7 mouse cellular contexts compared by ENCODE assay signal in genomic region chr2:164784869-164785420, GRCm38 (mm10). TPM values are rescaled to one million over a fixed set of nuclear protein-coding genes. Genes with fewer than 3 reads are reported as not detected.
DNase-seq lines count a peak whose midpoint lies in the region; ATAC-seq lines count a peak whose summit lies in the region.

No protein-coding gene starts in this region.

- H3K4me3 ChIP-seq in lung, embryonic 16.5 days (ENCODE audit: low read length) = peak overlapping the region; percentile 77
- H3K4me3 ChIP-seq in forebrain, embryonic 11.5 days (ENCODE audit: low read depth, low read length) = peak overlapping the region; percentile 60
- H3K4me3 ChIP-seq in limb, embryonic 15.5 days = peak overlapping the region; percentile 63
- H3K4me3 ChIP-seq in stomach, embryonic 16.5 days (replicated peaks; ENCODE audit: low read length) = peak overlapping the region; percentile 74

- H3K9me3 ChIP-seq in lung, embryonic 16.5 days (ENCODE audit: control insufficient read depth, low read length) = no peaks in the 10 kb centered on the region
- H3K9me3 ChIP-seq in forebrain, embryonic 11.5 days (ENCODE audit: control insufficient read depth, low read length) = no peaks in the 10 kb centered on the region
- no peaks in the 10 kb centered on the region for H3K9me3 ChIP-seq in limb, embryonic 15.5 days
- no peaks in the 10 kb centered on the region for H3K9me3 ChIP-seq in stomach, embryonic 16.5 days (replicated peaks; ENCODE audit: control insufficient read depth, low read length)

- H3K9ac ChIP-seq in lung, embryonic 16.5 days (ENCODE audit: low read length) = peak overlapping the region; percentile 88
- H3K9ac ChIP-seq in forebrain, embryonic 11.5 days (ENCODE audit: low read length) = peak overlapping the region; percentile 78
- H3K9ac ChIP-seq in limb, embryonic 15.5 days = peak overlapping the region; percentile 80
- peak overlapping the region; percentile 90 for H3K9ac ChIP-seq in stomach, embryonic 16.5 days (ENCODE audit: low read length)

- peak overlapping the region; percentile 96 for H3K27ac ChIP-seq in lung, embryonic 16.5 days (ENCODE audit: low read length)
- no peak overlapping the region for H3K27ac ChIP-seq in forebrain, embryonic 11.5 days (ENCODE audit: low read depth, low read length)
- H3K27ac ChIP-seq in limb, embryonic 15.5 days = peak overlapping the region; percentile 93
- peak overlapping the region; percentile 96 for H3K27ac ChIP-seq in stomach, embryonic 16.5 days (ENCODE audit: low read length)

- 6% methylated on average over 7 of the region's 7 CpGs for WGBS in lung, embryonic 16.5 days
- 22% methylated on average over 7 of the region's 7 CpGs for WGBS in forebrain, embryonic 11.5 days
- 6% methylated on average over 7 of the region's 7 CpGs for WGBS in limb, embryonic 15.5 days
- WGBS in stomach, embryonic 16.5 days = 9% methylated on average over 7 of the region's 7 CpGs

- no peaks in the 10 kb centered on the region for H3K36me3 ChIP-seq in lung, embryonic 16.5 days (ENCODE audit: control insufficient read depth, insufficient read depth, low read length)
- no peaks in the 10 kb centered on the region for H3K36me3 ChIP-seq in forebrain, embryonic 11.5 days (ENCODE audit: control insufficient read depth, insufficient read depth, low read length)
- H3K36me3 ChIP-seq in limb, embryonic 15.5 days = peaks cover 12% of the 10 kb centered on the region; the same call in 1 of the 2 replicates
- H3K36me3 ChIP-seq in stomach, embryonic 16.5 days (ENCODE audit: control insufficient read depth, insufficient read depth, low read length) = no peaks in the 10 kb centered on the region

- DNase-seq in lung, postnatal 25 days (ENCODE audit: low spot score) = no peak
- no peak for DNase-seq in forebrain, embryonic 11.5 days (ENCODE audit: low spot score)
- DNase-seq in ovary, postnatal 36 days (ENCODE audit: low spot score) = no peak
- no peak for DNase-seq in right cerebral cortex, adult 2 months (ENCODE audit: low spot score in 2 of 2)

- H3K4me1 ChIP-seq in lung, embryonic 16.5 days (replicated peaks; ENCODE audit: control insufficient read depth, insufficient read depth, low read length) = peaks cover 16% of the 10 kb centered on the region
- peaks cover 6% of the 10 kb centered on the region; the same call in 1 of the 2 replicates for H3K4me1 ChIP-seq in forebrain, embryonic 11.5 days (replicated peaks; ENCODE audit: control insufficient read depth, insufficient read depth, low read length)
- peaks cover 27% of the 10 kb centered on the region for H3K4me1 ChIP-seq in limb, embryonic 15.5 days
- peaks cover 19% of the 10 kb centered on the region for H3K4me1 ChIP-seq in stomach, embryonic 16.5 days (ENCODE audit: control insufficient read depth, insufficient read depth, low read length)

- no peaks in the 10 kb centered on the region for H3K27me3 ChIP-seq in lung, embryonic 16.5 days (ENCODE audit: control insufficient read depth, insufficient read depth, low read depth, low read length)
- H3K27me3 ChIP-seq in forebrain, embryonic 11.5 days (ENCODE audit: control insufficient read depth, insufficient read depth, low read length) = no peaks in the 10 kb centered on the region
- no peaks in the 10 kb centered on the region for H3K27me3 ChIP-seq in limb, embryonic 15.5 days
- H3K27me3 ChIP-seq in stomach, embryonic 16.5 days (ENCODE audit: control insufficient read depth, insufficient read depth, low read length) = no peaks in the 10 kb centered on the region

- ATAC-seq in lung, embryonic 16.5 days (ENCODE audit: low read depth) = no peak
- no peak for ATAC-seq in forebrain, embryonic 11.5 days (replicated peaks; ENCODE audit: low FRiP score)
- ATAC-seq in limb, embryonic 15.5 days (ENCODE audit: insufficient number of reproducible peaks, low FRiP score, low TSS enrichment, low read depth) = no peak
- no peak for ATAC-seq in stomach, embryonic 16.5 days (ENCODE audit: insufficient read depth, low FRiP score)

- peak overlapping the region; percentile 86 for H3K4me2 ChIP-seq in lung, embryonic 16.5 days (ENCODE audit: low read depth, low read length)
- peak overlapping the region; percentile 93 for H3K4me2 ChIP-seq in forebrain, embryonic 11.5 days (ENCODE audit: low read depth, low read length, severe bottlenecking)
- H3K4me2 ChIP-seq in limb, embryonic 15.5 days = peak overlapping the region; percentile 72
- H3K4me2 ChIP-seq in stomach, embryonic 16.5 days (ENCODE audit: low read depth, low read length) = peak overlapping the region; percentile 89

RNA-seq across cellular contexts. Expression of gene Snx21, which starts 0.7 kb away (rescaled TPM):
- 23.9 and 30.6 TPM in 2 replicates for polyA plus RNA-seq in lung, embryonic 16.5 days (2015; fragmentation: Nextera tagmentation; extraction: Ambion mirVana)
- 13.1 and 13.2 TPM in 2 replicates for polyA plus RNA-seq in forebrain, embryonic 11.5 days (2014; fragmentation: Nextera tagmentation; extraction: Ambion mirVana)
- 33.8 and 40.5 TPM in 2 replicates for polyA plus RNA-seq in limb, embryonic 15.5 days (2015; fragmentation: Nextera tagmentation; extraction: Ambion mirVana)
- polyA plus RNA-seq in stomach, embryonic 16.5 days (2015; fragmentation: Nextera tagmentation; extraction: Ambion mirVana) = 26.3 and 26.5 TPM in 2 replicates

RNA-seq across cellular contexts. Expression of gene Tnnc2, which starts 5.2 kb away (rescaled TPM):
- polyA plus RNA-seq in lung, embryonic 16.5 days (2015; fragmentation: Nextera tagmentation; extraction: Ambion mirVana) = 27.9 and 94.5 TPM in 2 replicates
- polyA plus RNA-seq in forebrain, embryonic 11.5 days (2014; fragmentation: Nextera tagmentation; extraction: Ambion mirVana) = not detected in 2 replicates
- 350 and 1,119 TPM in 2 replicates for polyA plus RNA-seq in limb, embryonic 15.5 days (2015; fragmentation: Nextera tagmentation; extraction: Ambion mirVana)
- 15.7 and 377 TPM in 2 replicates for polyA plus RNA-seq in stomach, embryonic 16.5 days (2015; fragmentation: Nextera tagmentation; extraction: Ambion mirVana)

RNA-seq across cellular contexts. Expression of gene Ube2c, which starts 15.2 kb away (rescaled TPM):
- polyA plus RNA-seq in lung, embryonic 16.5 days (2015; fragmentation: Nextera tagmentation; extraction: Ambion mirVana) = 494 and 533 TPM in 2 replicates
- 677 and 686 TPM in 2 replicates for polyA plus RNA-seq in forebrain, embryonic 11.5 days (2014; fragmentation: Nextera tagmentation; extraction: Ambion mirVana)
- 293 and 311 TPM in 2 replicates for polyA plus RNA-seq in limb, embryonic 15.5 days (2015; fragmentation: Nextera tagmentation; extraction: Ambion mirVana)
- 332 and 335 TPM in 2 replicates for polyA plus RNA-seq in stomach, embryonic 16.5 days (2015; fragmentation: Nextera tagmentation; extraction: Ambion mirVana)

RNA-seq across cellular contexts. Expression of gene Acot8, which starts 19.7 kb away (rescaled TPM):
- 21.9 and 24.5 TPM in 2 replicates for polyA plus RNA-seq in lung, embryonic 16.5 days (2015; fragmentation: Nextera tagmentation; extraction: Ambion mirVana)
- 14.1 and 15.0 TPM in 2 replicates for polyA plus RNA-seq in forebrain, embryonic 11.5 days (2014; fragmentation: Nextera tagmentation; extraction: Ambion mirVana)
- polyA plus RNA-seq in limb, embryonic 15.5 days (2015; fragmentation: Nextera tagmentation; extraction: Ambion mirVana) = 16.8 and 20.7 TPM in 2 replicates
- 23.8 and 23.9 TPM in 2 replicates for polyA plus RNA-seq in stomach, embryonic 16.5 days (2015; fragmentation: Nextera tagmentation; extraction: Ambion mirVana)

RNA-seq across cellular contexts. Expression of gene Zswim3, which starts 20.0 kb away (rescaled TPM):
- polyA plus RNA-seq in lung, embryonic 16.5 days (2015; fragmentation: Nextera tagmentation; extraction: Ambion mirVana) = 7.9 and 8.9 TPM in 2 replicates
- polyA plus RNA-seq in forebrain, embryonic 11.5 days (2014; fragmentation: Nextera tagmentation; extraction: Ambion mirVana) = 10.1 and 10.2 TPM in 2 replicates
- 7.5 and 7.9 TPM in 2 replicates for polyA plus RNA-seq in limb, embryonic 15.5 days (2015; fragmentation: Nextera tagmentation; extraction: Ambion mirVana)
- polyA plus RNA-seq in stomach, embryonic 16.5 days (2015; fragmentation: Nextera tagmentation; extraction: Ambion mirVana) = 8.8 TPM in 2 replicates

Comparison
In these comparisons a context has a peak if more than half of its experiments do, and no peak if none do; other contexts are left out.
1. RNA of gene Tnnc2, which starts 5.2 kb away (polyA plus RNA-seq): 15.7 to 377 TPM in stomach, embryonic 16.5 days, 350 to 1,119 TPM in limb, embryonic 15.5 days and 27.9 to 94.5 TPM in lung, embryonic 16.5 days; not detected in forebrain, embryonic 11.5 days; every median in the first group is over 10 times any median in the second.
2. Peak in every context shown above with its lines, with median percentiles within 50 percentile points of each other: H3K4me2 ChIP-seq, H3K4me3 ChIP-seq and H3K9ac ChIP-seq.